Mouse (Mus musculus): Measurements from ENCODE around the gene Nrp2. TPM values are rescaled to one million over a fixed set of nuclear protein-coding genes. Genes with fewer than 3 reads are reported as not detected.

Gene Nrp2
- polyA plus RNA-seq, 1 experiment, result 7.0 TPM

DNA sequence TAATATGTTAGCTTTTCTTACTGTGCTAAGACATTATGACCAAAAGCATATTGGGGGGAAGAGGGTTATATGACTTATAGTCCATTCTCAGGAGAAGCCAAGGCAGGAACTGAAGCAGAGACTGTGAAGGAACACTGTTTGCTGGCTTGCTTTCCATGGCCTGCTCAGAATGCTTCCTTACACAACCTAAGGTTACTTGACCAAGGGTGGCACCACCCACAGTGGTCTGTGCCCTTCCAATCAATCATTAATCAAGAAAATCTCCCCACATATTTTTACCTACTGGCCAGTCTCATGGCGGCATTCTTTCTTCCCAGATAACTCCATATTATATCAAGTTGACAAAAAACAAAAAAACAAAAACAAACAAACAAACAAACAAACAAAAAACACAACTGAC is 130.3 kb downstream of the Nrp2 start:
- 98% methylated on average over 1 of the region's 1 CpGs for whole genome bisulfite sequencing
- DNase-seq (ENCODE audit: low read depth, low spot score), result no peak

DNA sequence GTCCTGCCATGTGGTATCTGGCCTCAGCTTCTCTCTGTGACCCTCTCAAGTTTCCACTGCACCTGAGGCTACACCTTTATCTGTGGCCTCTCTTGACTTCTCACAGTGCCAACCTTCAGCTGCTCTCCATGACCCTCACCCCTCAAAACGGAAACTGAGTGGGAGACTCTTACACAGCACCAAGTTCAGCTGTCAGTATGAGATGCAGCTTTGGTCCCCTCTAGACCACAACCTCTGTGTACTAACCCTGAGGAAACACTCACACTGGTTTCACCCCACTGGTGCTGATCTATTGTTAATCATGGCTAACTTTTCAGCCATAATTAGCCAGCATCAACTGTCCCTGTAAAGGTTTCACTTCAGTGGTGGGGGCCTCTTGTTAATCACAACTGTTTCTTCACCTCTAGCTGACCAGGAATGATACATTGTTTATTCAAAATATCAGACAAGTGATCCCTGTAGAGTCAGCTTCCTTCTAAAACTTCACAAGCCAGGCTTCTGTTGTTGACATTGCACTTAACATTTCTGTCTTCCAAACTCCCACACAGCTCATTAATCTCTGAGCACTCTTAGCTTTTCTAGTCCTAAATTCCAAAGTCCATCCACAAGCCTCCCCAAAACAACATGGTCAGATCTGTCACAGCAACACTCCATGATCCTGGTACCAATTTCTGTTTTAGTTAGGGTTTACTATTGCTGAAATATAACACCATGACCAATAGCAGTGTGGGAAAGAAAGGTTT is 131.5 kb downstream of the Nrp2 start:
- 90% methylated on average over 1 of the region's 1 CpGs for WGBS
- no peak for DNase-seq (ENCODE audit: low read depth, low spot score)

DNA sequence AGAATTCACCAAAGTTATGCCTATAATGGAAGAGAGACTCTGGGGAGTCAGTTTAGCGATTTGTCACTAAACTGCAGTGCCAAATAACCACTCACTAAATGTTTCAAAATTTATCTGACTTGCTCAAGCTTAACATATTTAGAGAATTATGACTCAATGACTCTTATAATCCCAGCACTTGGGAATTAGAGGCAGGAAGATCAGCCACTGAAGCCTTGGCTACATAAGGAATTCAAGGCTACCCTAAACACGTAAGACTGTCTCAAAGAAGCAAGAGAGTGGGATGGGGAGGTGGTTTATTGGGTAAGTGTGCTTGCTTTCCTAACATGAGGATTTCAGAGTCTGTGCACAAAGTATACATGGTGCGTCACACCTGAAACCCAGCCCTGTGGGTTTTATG is 135.0 kb downstream of the Nrp2 start:
- no peak for DNase-seq (ENCODE audit: low read depth, low spot score)
- 84% methylated on average over 3 of the region's 3 CpGs for WGBS

DNA sequence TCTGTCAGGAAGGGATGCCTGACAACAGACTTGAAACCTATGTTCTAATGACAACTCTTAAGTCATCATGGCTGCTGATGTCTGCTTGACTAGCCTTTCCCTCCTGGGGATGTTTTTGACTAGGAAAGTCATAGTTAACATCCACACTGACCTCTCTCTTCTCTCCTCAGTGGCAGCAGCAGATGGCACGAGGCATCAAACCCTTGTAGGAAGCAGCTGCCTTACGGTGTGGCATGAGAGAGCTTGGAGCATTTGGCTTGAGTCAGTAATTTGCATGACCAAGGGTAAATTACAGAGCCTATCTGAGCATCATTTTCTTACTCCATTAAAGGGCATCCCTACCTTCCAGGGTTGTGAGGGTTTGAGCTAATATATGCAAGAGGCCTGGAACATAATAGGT is 135.5 kb downstream of the Nrp2 start:
- DNase-seq (ENCODE audit: low read depth, low spot score), result no peak
- 87% methylated on average over 2 of the region's 2 CpGs for WGBS

DNA sequence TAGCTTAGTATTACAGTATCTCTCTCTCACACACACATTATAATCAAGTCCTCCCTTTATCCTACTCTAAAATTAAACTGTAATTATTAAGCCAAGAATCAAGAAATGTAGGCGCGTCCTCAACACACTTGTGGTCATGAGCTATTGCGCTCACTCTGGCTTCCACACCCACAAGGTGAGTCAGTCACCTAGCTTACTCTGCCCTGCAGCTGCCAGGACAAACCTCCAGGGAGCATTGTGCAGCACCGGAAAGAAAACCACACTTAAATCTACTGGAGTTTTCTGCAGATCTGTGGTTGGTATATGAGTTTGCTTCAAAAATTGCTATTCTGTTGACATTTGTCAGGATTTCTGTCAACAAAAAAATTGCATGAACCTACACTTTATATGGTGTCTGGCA is 140.1 kb downstream of the Nrp2 start:
- DNase-seq (ENCODE audit: low read depth, low spot score), result no peak
- WGBS, result 39% methylated on average over 4 of the region's 4 CpGs

DNA sequence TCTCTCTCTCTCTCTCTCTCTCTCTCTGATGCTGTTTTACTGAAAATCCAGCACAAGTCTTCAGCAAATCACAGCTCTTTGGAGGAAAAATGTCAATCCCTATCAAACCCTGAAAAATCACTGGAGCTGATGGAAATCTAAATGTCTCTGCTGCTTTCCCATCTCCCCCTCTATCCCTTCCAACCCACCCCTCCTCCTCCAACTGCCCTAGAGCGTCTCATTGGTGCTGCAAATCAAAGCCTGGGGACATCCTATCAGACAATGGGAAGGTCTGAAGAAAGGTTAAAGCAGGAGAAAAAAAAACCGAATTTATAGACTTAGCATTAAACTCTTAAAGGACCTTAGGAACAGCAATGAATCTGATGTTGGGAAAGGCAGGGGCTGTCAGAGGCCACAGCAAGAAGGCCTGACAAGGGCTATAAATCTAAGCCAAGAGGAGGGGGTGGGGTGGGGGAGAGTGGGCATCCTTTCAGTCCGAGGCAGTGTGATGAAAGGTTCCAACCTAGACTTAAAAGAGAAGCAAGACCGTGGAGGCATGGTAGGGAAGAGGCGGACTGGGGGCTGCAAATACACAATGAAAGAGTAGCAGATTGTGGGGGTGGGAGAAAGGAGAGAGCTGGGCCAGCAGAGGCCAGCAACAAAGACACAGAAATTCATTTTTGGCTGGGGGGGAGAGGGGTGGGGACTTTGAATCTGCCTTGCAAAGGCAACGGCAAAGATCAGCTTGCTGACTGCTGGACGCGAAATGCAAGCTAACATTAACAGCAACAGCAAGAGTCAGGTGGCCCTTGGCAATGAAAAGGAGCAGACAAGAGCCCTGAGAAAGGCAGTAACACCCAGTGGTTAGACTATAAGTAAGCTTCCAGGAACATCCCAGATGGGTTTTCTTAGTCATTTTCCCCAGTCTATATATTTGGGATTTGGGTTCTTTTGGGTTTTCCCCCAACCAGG is 148.2 kb downstream of the Nrp2 start:
- no peak for DNase-seq (ENCODE audit: low read depth, low spot score)
- 66% methylated on average over 8 of the region's 8 CpGs for WGBS

DNA sequence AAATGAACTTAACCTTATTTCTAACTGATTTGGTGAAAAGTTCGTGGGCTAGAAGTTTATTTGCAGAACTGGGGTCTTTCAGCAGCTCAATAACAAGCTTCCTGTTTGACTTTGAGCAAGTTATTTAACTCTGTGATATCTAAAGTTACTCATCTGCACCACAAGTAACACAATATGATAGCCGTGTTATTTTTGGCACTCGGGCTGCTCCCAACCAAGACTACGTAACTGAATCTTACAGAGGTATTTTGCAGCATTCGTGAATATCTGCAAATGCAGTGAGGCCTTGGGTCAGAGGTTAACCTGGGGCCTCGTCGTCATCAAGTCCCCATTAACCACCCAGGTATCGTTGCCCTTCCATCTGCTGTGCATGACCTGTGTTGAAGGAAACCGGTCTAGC is 150.3 kb downstream of the Nrp2 start:
- WGBS, result 68% methylated on average over 9 of the region's 9 CpGs
- no peak for DNase-seq (ENCODE audit: low read depth, low spot score)

DNA sequence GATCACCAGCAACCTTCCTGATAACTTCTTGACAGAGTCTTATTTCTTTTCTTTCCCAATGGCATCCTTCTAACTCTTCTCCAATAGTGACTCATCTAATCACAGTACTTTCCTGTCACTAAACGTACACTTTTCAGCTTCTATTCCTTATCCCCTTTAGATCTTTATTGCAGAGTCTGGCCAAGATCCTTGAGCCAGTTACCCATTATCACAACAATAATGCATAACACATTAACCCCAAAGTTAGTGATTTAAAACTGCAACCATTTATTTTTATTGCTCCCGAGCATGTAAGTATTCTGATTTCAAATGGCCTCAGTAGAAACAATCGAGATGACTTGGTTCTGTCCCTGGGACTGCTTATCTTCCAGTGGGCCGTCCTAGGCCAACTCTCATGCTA is 150.9 kb downstream of the Nrp2 start:
- 28% methylated on average over 4 of the region's 4 CpGs for WGBS
- DNase-seq (ENCODE audit: low read depth, low spot score), result no peak

DNA sequence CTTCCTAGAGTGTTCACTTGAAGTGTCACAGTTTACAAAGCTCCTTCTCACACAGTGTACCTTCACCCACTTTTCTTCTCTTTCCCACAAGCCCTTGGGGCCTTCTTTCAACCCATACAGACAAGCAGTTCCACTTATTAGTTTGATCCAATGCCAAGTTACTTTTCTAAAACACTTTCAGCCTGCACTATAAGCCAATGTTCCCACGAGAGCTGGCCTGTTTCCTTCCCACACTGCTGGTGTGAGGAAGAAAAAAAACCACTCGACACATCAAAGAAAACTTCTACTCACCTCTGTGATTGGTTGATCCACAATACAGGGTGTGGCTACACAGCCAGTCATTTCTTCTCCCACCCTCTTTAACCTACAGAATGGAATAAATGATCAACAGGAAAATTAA is 156.0 kb downstream of the Nrp2 start:
- WGBS, result 14% methylated on average over 2 of the region's 2 CpGs
- no peak for DNase-seq (ENCODE audit: low read depth, low spot score)

DNA sequence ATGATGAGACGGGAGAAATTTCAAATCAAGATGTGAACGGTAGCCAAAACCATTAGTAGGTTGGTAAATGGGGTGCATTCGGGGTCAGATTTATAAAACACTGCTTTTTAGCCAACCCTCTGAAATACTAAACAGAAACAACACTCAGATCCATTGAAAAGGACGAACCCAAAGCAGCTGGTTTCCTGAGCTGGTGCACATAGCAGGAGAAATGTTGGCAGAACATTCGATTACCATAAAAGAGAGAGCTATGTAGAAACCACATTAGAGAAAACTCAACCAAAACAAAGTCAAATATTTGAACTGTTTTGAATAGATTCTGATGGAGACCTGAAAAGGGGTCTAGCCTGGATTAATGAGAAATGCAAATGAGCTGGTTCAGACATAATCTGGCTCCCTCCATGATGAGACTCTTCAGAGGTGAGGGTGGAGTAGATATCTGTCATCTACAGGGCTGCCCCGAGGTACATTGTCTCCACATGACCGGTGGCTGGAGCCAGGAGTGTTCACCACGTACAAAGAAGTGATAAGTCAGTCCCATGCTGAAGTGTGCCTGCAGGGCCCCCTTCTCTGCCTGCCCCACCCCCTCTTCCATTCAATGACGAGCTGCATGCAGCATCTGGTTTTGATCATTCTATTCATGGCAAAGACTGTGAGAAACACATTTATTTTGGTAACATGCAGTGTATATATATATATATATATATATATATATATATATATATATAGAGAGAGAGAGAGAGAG is 156.6 kb downstream of the Nrp2 start:
- WGBS, result 66% methylated on average over 9 of the region's 9 CpGs
- no peak for DNase-seq (ENCODE audit: low read depth, low spot score)

DNA sequence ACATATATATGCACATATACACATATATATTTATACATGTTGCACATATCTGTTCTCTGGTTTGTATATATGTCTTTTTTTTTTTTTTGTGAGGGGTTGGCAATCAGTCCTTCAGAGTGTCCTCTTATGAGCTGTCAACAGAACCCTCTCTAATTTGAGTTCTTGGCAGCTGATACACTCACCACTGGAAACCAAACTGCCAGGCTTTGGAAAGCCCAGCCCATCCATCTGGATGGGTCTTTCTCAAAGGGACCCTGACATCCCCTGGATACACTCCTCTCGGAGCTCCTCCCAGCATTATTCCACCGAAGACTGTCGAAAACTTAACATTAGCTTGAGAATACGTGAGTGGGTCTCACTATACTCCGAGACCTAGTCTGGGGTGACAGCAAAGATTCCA is 157.2 kb downstream of the Nrp2 start:
- DNase-seq (ENCODE audit: low read depth, low spot score), result no peak
- WGBS, result 87% methylated on average over 5 of the region's 5 CpGs

DNA sequence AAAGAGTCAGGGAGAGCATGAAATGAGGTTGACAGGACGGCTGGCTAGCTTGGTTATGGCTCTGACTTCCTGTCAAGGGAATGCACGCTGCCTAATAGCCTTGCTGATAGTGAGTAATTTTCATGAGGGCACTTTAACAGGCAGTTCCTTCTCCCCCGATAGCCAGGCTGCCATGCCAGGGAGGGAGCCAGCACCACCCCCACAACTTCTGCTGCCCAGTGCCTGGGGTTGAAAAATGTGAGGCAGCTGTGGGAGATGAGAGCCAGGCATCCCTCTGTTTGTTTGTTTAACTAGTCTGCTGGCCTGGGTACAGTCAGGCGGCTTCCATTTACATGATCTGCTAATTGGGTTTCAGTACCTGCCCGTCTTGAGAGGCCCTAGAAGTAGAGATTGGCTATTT is 157.7 kb downstream of the Nrp2 start:
- 38% methylated on average over 5 of the region's 5 CpGs for WGBS
- no peak for DNase-seq (ENCODE audit: low read depth, low spot score)

All from large intestine, adult 2 months (tissue).